Mouse (Mus musculus) megakaryocyte progenitor cell, adult 5-6 weeks (primary cell): ENCODE results near the gene Elf1. TPM values are rescaled to one million over a fixed set of nuclear protein-coding genes. Genes with fewer than 3 reads are reported as not detected.

Source experiments
- ATAC-seq: replicated peaks from 2 replicates; pipeline ENCODE4 v1.8.0; 2016; ENCODE audit warnings: mild to moderate bottlenecking, moderate TSS enrichment, inconsistent platforms; ENCODE audit not compliant: poor library complexity
- total RNA-seq, 2 experiments: library from RNA; stranded (forward) in 1 of 2; stranded (reverse) in 1 of 2; fragments of 157-497, 149-512 nt in 1 of 2; fragments of 200-1000 nt in 1 of 2; gene quantifications; 2 replicates each; pipeline versions ENCODE4 v1.2.3 to v1.2.4; 2015 to 2017

Elf1 gene
- total RNA-seq, 2 experiments from 2014 or later = 98.3 to 178 TPM

- ATAC-seq = no peak
Observed at GRCm38 (mm10) chr14:79557796-79558195, 76.8 kb downstream of the Elf1 start.

- ATAC-seq = peak; percentile 88
Observed at GRCm38 (mm10) chr14:79562745-79563144, 81.8 kb downstream of the Elf1 start.

GRCm38 (mm10) chr14:79564784-79565183, 83.8 kb downstream of the Elf1 start:
- peak; percentile 67 for ATAC-seq

GRCm38 (mm10) chr14:79573482-79574191, 92.6 kb downstream of the Elf1 start:
- no peak; the same call in 1 of the 2 replicates for ATAC-seq

- ATAC-seq = no peak
Observed at GRCm38 (mm10) chr14:79574361-79574760, 93.4 kb downstream of the Elf1 start.

GRCm38 (mm10) chr14:79583526-79584245, 102.7 kb downstream of the Elf1 start:
- no peak for ATAC-seq

GRCm38 (mm10) chr14:79586499-79587138, 105.6 kb downstream of the Elf1 start:
- ATAC-seq = no peak

GRCm38 (mm10) chr14:79587139-79587851, 106.3 kb downstream of the Elf1 start, which contains the start of gene Sugt1:
Gene Sugt1, plus strand, starts transcription at chr14:79587691.
- peak; percentile 95 for ATAC-seq

- no peak for ATAC-seq
Observed at GRCm38 (mm10) chr14:79587852-79588229, 106.8 kb downstream of the Elf1 start.

GRCm38 (mm10) chr14:79588534-79588951, 107.5 kb downstream of the Elf1 start:
- ATAC-seq = no peak

- no peak for ATAC-seq
Observed at GRCm38 (mm10) chr14:79589401-79589800, 108.4 kb downstream of the Elf1 start.

GRCm38 (mm10) chr14:79590916-79591315, 109.9 kb downstream of the Elf1 start:
- ATAC-seq = no peak

GRCm38 (mm10) chr14:79591611-79592010, 110.6 kb downstream of the Elf1 start:
- ATAC-seq = no peak

- no peak for ATAC-seq
Observed at GRCm38 (mm10) chr14:79594069-79594468, 113.1 kb downstream of the Elf1 start.

GRCm38 (mm10) chr14:79596602-79597001, 115.6 kb downstream of the Elf1 start:
- ATAC-seq = no peak

- ATAC-seq = no peak
Observed at GRCm38 (mm10) chr14:79605881-79606280, 124.9 kb downstream of the Elf1 start.

- no peak for ATAC-seq
Observed at GRCm38 (mm10) chr14:79606392-79606791, 125.4 kb downstream of the Elf1 start.

GRCm38 (mm10) chr14:79606867-79607266, 125.9 kb downstream of the Elf1 start:
- ATAC-seq = no peak

- no peak for ATAC-seq
Observed at GRCm38 (mm10) chr14:79607352-79607751, 126.4 kb downstream of the Elf1 start.

- no peak for ATAC-seq
Observed at GRCm38 (mm10) chr14:79608286-79608685, 127.3 kb downstream of the Elf1 start.
